Mouse (Mus musculus) liver, embryonic 16.5 days (tissue): ENCODE data around the gene Zbtb11. TPM values are rescaled to one million over a fixed set of nuclear protein-coding genes. Genes with fewer than 3 reads are reported as not detected.
"Not testable (repeated sequence)": the region's sequence is repeated elsewhere in the genome, so short reads cannot be mapped to it uniquely, and the experiment has no call there.

Source experiments
- ATAC-seq: fragments of 200-750 bp; cut with Nextera tagmentation; 2 replicates; pipeline ENCODE4 v1.8.0; 2017; ENCODE audit warnings: low read depth, mild to moderate bottlenecking, moderate number of reproducible peaks, moderate library complexity
- H3K27ac ChIP-seq: fragments of 300-500 bp; sonication (generic); 2 replicates; pipeline ENCODE4 v1.5.1; 2014; ENCODE audit warnings: mild to moderate bottlenecking, low read length
- H3K27me3 ChIP-seq: fragments of 300-500 bp; sonication (generic); 2 replicates; pipeline ENCODE4 v1.6.1; 2014; ENCODE audit warnings: low read depth, low read length, mixed read lengths; ENCODE audit not compliant: control insufficient read depth, insufficient read depth
- H3K36me3 ChIP-seq: fragments of 300-500 bp; sonication (generic); 2 replicates; pipeline ENCODE4 v1.6.1; 2014; ENCODE audit warnings: mild to moderate bottlenecking; ENCODE audit not compliant: control insufficient read depth, insufficient read depth
- H3K4me1 ChIP-seq: fragments of 300-500 bp; sonication (generic); 2 replicates; pipeline ENCODE4 v1.6.1; 2014; ENCODE audit warnings: low read depth, low read length, mixed read lengths; ENCODE audit not compliant: control insufficient read depth
- H3K4me2 ChIP-seq: fragments of 300-500 bp; sonication (generic); 2 replicates; pipeline ENCODE4 v1.6.1; 2014; ENCODE audit warnings: low read depth, low read length, mixed read lengths
- H3K4me3 ChIP-seq: fragments of 300-500 bp; sonication (generic); 2 replicates; pipeline ENCODE4 v1.5.1; 2014; ENCODE audit warnings: low read depth, mild to moderate bottlenecking, low read length
- H3K9ac ChIP-seq: fragments of 300-500 bp; sonication (generic); 2 replicates; pipeline ENCODE4 v1.6.1; 2014; ENCODE audit warnings: low read depth, low read length
- H3K9me3 ChIP-seq: fragments of 300-500 bp; sonication (generic); replicated peaks from 2 replicates; pipeline ENCODE4 v1.6.1; 2016; ENCODE audit warnings: low read length; ENCODE audit not compliant: control insufficient read depth
- WGBS: fragments of 180-500 bp; shearing (Covaris S2); extraction: QIAGEN DNeasy Blood & Tissue Kit; methylation state at CpG from one replicate; pipeline ENCODE4 v1.1.7; 2014; ENCODE audit not compliant: insufficient replicate concordance; 5-methylcytosine and 5-hydroxymethylcytosine counted together
- polyA plus RNA-seq: library from polyadenylated mRNA; unstranded; fragments of >200 nt; fragmentation: Nextera tagmentation; extraction: Ambion mirVana; gene quantifications from 2 replicates; pipeline ENCODE4 v1.2.1, GENCODE M21; 2015

Zbtb11 gene
- polyA plus RNA-seq, 1 experiment from 2014 or later, result 8.3 TPM

- H3K36me3 ChIP-seq, H3K27me3 ChIP-seq, H3K9me3 ChIP-seq, H3K9ac ChIP-seq, H3K4me2 ChIP-seq, H3K4me1 ChIP-seq, H3K4me3 ChIP-seq, H3K27ac ChIP-seq, ATAC-seq: not testable (repeated sequence)
- WGBS, result 63% methylated on average over 2 of the region's 2 CpGs
These were observed 25.7 kb upstream of the Zbtb11 start for GRCm38 (mm10) chr16:55947876-55948410.

DNA sequence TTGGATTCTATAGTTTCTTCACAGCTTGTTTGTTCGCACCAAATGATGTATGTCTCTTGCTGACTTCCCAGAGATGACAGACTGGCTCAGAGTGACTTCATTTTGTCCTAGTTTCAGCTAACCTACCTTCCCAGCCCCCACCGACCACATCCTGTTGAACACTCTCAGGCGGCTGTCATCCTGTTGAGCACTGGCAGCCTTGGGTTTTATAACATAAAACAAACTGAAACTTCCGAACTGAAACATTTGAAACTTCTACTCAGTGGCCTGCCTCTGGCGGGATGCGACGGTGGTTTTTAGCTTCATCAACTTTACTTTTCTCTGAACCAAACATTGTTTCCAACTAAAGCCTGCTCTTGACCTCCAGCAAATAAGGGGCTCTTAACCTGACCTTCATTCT, 24.7 kb upstream of the Zbtb11 start:
- no peaks in the 10 kb centered on the region for H3K36me3 ChIP-seq
- peaks cover 2% of the 10 kb centered on the region for H3K4me1 ChIP-seq
- no peak overlapping the region for H3K27ac ChIP-seq
- WGBS, result 11% methylated on average over 7 of the region's 7 CpGs
- 0 out of 2 replicates have a peak overlapping the region, but pooled peaks have one; percentile 24 for H3K4me2 ChIP-seq
- H3K4me3 ChIP-seq, result no peak overlapping the region
- no peak for ATAC-seq
- H3K9me3 ChIP-seq, result no peaks in the 10 kb centered on the region
- 0 out of 2 replicates have a peak overlapping the region, but pooled peaks have one; percentile 8 for H3K9ac ChIP-seq
- no peaks in the 10 kb centered on the region for H3K27me3 ChIP-seq

DNA sequence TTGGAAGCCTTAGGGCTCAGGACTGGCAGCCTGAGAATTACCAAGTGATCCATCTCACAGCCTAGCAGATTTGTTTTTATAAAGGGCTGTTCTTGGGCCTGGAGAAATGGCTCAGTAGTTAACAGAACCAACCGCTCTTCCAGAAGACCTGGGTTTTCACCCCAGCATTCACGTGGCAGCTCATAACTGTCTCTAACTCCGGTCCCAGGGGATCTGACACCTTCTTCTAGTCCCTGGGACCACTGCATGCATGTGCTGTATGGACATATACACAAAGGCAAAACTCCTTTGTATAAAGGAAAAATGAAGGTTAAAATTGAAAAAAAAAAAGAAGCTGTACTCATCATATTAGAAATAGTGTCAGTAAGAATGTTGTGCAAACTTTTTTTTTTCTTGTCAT, 23.2 kb upstream of the Zbtb11 start:
- no peak for ATAC-seq
- Histone ChIP-seq H3K4me3 (no peak overlapping the region), H3K9ac (no peak overlapping the region), H3K36me3 (no peaks in the 10 kb centered on the region), H3K27ac (no peak overlapping the region), H3K27me3 (no peaks in the 10 kb centered on the region), H3K4me1 (peaks cover 2% of the 10 kb centered on the region), H3K4me2 (no peak overlapping the region), H3K9me3 (no peaks in the 10 kb centered on the region)
- WGBS, result 63% methylated on average over 3 of the region's 3 CpGs

DNA sequence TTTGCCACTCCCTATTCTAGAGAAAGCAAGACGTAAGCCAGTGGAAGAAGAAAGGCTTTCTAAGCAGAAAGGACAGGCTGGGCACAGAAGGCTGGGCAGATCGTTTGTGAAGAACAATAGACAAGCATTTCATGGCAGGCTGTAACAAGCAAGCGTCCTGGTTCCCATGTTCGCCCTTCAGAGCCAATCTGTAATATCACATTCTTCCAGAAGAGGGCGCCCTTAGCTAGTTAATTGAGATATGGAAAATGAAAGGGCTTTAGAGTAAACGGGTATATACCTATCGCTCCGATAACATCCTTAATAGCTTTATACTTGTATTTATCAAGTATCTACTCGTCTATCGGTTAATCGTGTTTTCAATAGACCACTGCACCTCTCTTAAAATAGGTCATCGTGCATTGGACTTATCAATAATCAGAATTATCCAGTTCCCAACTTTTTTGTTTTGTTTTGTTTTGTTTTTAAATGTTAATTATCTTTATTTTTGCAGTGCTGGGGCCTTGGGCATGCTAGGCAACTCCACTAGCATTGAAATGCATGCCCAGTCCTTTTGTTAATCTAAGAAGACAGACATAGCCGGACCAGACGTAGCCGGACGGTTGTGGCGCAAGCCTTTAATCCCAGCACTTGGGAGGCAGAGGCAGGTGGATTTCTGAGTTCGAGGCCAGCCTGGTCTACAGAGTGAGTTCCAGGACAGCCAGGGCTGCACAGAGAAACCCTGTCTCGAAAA, 22.6 kb upstream of the Zbtb11 start:
- Histone ChIP-seq H3K9me3 (no peaks in the 10 kb centered on the region), H3K27ac (no peak overlapping the region), H3K4me3 (peak overlapping the region; percentile 41), H3K4me2 (peak overlapping the region; percentile 52), H3K9ac (no peak overlapping the region; the same call in 1 of the 2 replicates), H3K27me3 (no peaks in the 10 kb centered on the region), H3K36me3 (no peaks in the 10 kb centered on the region), H3K4me1 (peaks cover 2% of the 10 kb centered on the region)
- WGBS, result 25% methylated on average over 19 of the region's 19 CpGs
- peak; percentile 44; the same call in 1 of the 2 replicates for ATAC-seq

GRCm38 (mm10) chr16:55951679-55952327, 21.9 kb upstream of the Zbtb11 start:
- peak overlapping the region; percentile 52; the same call in 1 of the 2 replicates for H3K4me2 ChIP-seq
- H3K4me1 ChIP-seq, result peaks cover 2% of the 10 kb centered on the region
- no peaks in the 10 kb centered on the region for H3K36me3 ChIP-seq
- no peak for ATAC-seq
- no peak overlapping the region for H3K27ac ChIP-seq
- no peaks in the 10 kb centered on the region for H3K27me3 ChIP-seq
- H3K9ac ChIP-seq, result no peak overlapping the region
- no peak overlapping the region for H3K4me3 ChIP-seq
- 51% methylated on average over 7 of the region's 7 CpGs for WGBS
- no peaks in the 10 kb centered on the region for H3K9me3 ChIP-seq

DNA sequence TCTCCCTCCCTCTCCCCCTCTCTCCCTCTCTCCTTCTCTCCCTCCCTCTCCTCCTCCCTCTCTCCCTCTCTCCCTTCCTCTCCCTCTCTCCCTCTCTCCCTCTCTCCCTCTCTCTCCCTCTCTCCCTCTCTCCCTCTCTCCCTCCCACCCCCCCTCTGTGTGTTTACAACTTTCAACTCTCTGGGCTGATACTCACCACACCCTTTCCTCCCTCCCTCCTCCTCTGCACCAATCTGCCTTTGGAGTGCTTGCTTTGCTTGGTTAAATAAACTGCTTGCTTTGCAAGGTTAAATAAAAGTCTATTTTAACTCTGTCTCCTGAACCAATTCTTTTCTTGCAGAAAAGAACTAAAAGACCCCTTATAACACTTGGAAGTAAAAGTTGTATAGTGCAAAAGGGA, 20.9 kb upstream of the Zbtb11 start:
- H3K4me3 ChIP-seq, result no peak overlapping the region
- H3K27me3 ChIP-seq, result no peaks in the 10 kb centered on the region
- no peak overlapping the region for H3K9ac ChIP-seq
- H3K4me1 ChIP-seq, result peaks cover 2% of the 10 kb centered on the region
- no peak overlapping the region for H3K4me2 ChIP-seq
- H3K9me3 ChIP-seq, result no peaks in the 10 kb centered on the region
- no peak overlapping the region for H3K27ac ChIP-seq
- H3K36me3 ChIP-seq, result no peaks in the 10 kb centered on the region
- ATAC-seq, result 0 out of 2 replicates have a peak, but pooled peaks have one; percentile 37

GRCm38 (mm10) chr16:55954196-55954595, 19.5 kb upstream of the Zbtb11 start:
- WGBS, result 73% methylated on average over 9 of the region's 9 CpGs
- H3K9me3 ChIP-seq, H3K27me3 ChIP-seq, H3K4me2 ChIP-seq, ATAC-seq, H3K4me3 ChIP-seq, H3K27ac ChIP-seq, H3K4me1 ChIP-seq, H3K36me3 ChIP-seq, H3K9ac ChIP-seq: not testable (repeated sequence)

DNA sequence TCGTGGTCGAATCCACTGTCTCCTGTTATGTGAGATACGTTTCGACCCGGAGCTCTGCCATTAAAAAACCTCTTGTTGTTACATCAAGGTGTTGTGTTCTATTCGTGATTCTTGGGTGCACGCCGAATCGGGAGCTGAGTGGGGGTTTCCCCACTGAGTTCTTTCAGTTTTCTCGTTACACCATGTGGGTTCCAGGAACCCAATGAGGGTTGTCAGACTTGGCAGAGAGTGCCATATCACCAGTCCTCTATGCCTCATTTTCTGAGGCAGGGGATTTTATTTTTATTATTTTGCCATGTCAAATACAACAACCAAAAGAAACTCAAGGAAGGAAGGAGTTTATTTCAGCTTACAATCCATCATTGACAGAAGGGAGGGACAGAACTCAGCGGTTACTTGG, 10.6 kb upstream of the Zbtb11 start:
- not testable (repeated sequence) for H3K4me3 ChIP-seq, H3K27ac ChIP-seq, H3K36me3 ChIP-seq, H3K4me2 ChIP-seq, H3K27me3 ChIP-seq, H3K9me3 ChIP-seq, ATAC-seq, H3K9ac ChIP-seq
- peaks cover 10% of the 10 kb centered on the region for H3K4me1 ChIP-seq
- 78% methylated on average over 6 of the region's 11 CpGs for WGBS
